Mouse (Mus musculus) forebrain, embryonic 11.5 days (tissue): ENCODE measurements around the gene Gm27021. TPM values are rescaled to one million over a fixed set of nuclear protein-coding genes. Genes with fewer than 3 reads are reported as not detected.

ENCODE experiments used
- ATAC-seq: fragments of 200-750 bp; cut with Nextera tagmentation; replicated peaks from 2 replicates; pipeline ENCODE4 v1.8.0; 2017; ENCODE audit warnings: moderate TSS enrichment; ENCODE audit not compliant: low FRiP score
- DNase-seq: peaks from one replicate; pipeline ENCODE4 v3.0.0-alpha.2; 2017; ENCODE audit warnings: low spot score
- H3K27ac ChIP-seq: fragments of 300-500 bp; sonication (generic); 2 replicates; pipeline ENCODE4 v1.5.1; 2014; ENCODE audit warnings: low read depth, low read length
- H3K27me3 ChIP-seq: fragments of 300-500 bp; sonication (generic); 2 replicates; pipeline ENCODE4 v1.6.1; 2014; ENCODE audit warnings: mild to moderate bottlenecking, low read length, mixed read lengths; ENCODE audit not compliant: control insufficient read depth, insufficient read depth
- H3K36me3 ChIP-seq: fragments of 300-500 bp; sonication (generic); 2 replicates; pipeline ENCODE4 v1.6.1; 2014; ENCODE audit warnings: mild to moderate bottlenecking, low read length, moderate library complexity, mixed read lengths; ENCODE audit not compliant: control insufficient read depth, insufficient read depth
- H3K4me1 ChIP-seq: fragments of 300-500 bp; sonication (generic); replicated peaks from 2 replicates; pipeline ENCODE4 v1.6.1; 2014; ENCODE audit warnings: low read length, mixed read lengths; ENCODE audit not compliant: control insufficient read depth, insufficient read depth
- H3K4me2 ChIP-seq: fragments of 300-500 bp; sonication (generic); 2 replicates; pipeline ENCODE4 v1.6.1; 2014; ENCODE audit warnings: low read depth, mild to moderate bottlenecking, low read length, moderate library complexity, mixed read lengths; ENCODE audit not compliant: severe bottlenecking
- H3K4me3 ChIP-seq: fragments of 300-500 bp; sonication (generic); 2 replicates; pipeline ENCODE4 v1.5.1; 2014; ENCODE audit warnings: low read depth, low read length
- H3K9ac ChIP-seq: fragments of 300-500 bp; sonication (generic); 2 replicates; pipeline ENCODE4 v1.6.1; 2014; ENCODE audit warnings: low read length
- H3K9me3 ChIP-seq: fragments of 300-500 bp; sonication (generic); 2 replicates; pipeline ENCODE4 v1.6.1; 2016; ENCODE audit warnings: low read length, mixed read lengths; ENCODE audit not compliant: control insufficient read depth
- WGBS: fragments of 180-500 bp; shearing (Covaris S2); extraction: QIAGEN DNeasy Blood & Tissue Kit; methylation state at CpG from one replicate; pipeline ENCODE4 v1.1.7; 2014; 5-methylcytosine and 5-hydroxymethylcytosine counted together
- polyA plus RNA-seq: library from polyadenylated mRNA; unstranded; fragments of >200 nt; fragmentation: Nextera tagmentation; extraction: Ambion mirVana; gene quantifications from 2 replicates; pipeline ENCODE4 v1.2.1, GENCODE M21; 2014

Gene Gm27021
- polyA plus RNA-seq, 1 experiment from 2014 or later = 3.3 TPM

DNA sequence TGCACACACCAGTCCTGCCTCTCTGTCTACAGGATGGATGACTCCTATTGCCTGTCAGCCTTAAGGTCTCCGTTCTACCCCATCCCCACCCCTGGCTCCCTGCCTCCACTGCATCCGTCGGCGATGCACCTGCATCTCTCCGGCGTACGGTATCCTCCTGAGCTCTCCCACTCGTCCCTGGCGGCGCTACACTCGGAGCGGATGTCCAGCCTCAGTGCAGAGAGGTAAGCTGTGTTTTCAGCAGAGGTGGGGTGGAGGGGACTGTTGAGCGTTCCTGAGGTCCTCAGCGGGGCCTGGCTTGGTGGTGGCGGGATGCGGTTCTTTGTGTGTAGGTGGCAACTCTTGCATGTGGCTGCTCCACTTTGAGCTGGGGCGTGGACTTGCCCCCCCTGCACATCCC lies 100.1 kb downstream of the Gm27021 start:
- Histone ChIP-seq H3K36me3 (peaks cover 20% of the 10 kb centered on the region), H3K27me3 (no peaks in the 10 kb centered on the region), H3K4me3 (no peak overlapping the region), H3K9ac (no peak overlapping the region), H3K4me1 (peaks cover 30% of the 10 kb centered on the region), H3K27ac (no peak overlapping the region), H3K4me2 (no peak overlapping the region), H3K9me3 (no peaks in the 10 kb centered on the region)
- no peak for DNase-seq
- no peak for ATAC-seq
- 98% methylated on average over 17 of the region's 17 CpGs for WGBS

DNA sequence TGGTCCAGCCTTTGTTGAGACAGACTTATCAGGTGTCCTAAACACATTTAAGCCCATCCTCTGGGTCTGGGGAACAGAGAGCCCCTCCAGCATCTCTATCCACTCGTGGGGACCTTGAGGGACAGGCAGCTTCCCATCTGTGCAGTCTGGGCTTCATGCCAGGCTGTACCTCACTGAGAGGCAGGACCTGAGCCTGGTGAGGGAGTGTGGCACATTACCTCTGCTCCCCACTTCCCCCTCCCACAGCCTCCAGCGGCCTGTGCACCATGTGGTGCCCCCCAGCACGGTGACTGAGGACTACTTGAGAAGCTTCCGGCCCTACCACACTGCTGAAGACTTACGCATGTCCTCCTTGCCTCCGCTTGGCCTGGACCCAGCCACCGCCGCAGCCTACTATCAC lies 101.2 kb downstream of the Gm27021 start:
- Histone ChIP-seq H3K4me2 (no peak overlapping the region), H3K9ac (no peak overlapping the region), H3K27ac (no peak overlapping the region), H3K9me3 (no peaks in the 10 kb centered on the region), H3K4me1 (peaks cover 40% of the 10 kb centered on the region), H3K27me3 (no peaks in the 10 kb centered on the region), H3K4me3 (no peak overlapping the region), H3K36me3 (peaks cover 16% of the 10 kb centered on the region)
- ATAC-seq (no peak), DNase-seq (no peak)
- WGBS = 91% methylated on average over 8 of the region's 8 CpGs

DNA sequence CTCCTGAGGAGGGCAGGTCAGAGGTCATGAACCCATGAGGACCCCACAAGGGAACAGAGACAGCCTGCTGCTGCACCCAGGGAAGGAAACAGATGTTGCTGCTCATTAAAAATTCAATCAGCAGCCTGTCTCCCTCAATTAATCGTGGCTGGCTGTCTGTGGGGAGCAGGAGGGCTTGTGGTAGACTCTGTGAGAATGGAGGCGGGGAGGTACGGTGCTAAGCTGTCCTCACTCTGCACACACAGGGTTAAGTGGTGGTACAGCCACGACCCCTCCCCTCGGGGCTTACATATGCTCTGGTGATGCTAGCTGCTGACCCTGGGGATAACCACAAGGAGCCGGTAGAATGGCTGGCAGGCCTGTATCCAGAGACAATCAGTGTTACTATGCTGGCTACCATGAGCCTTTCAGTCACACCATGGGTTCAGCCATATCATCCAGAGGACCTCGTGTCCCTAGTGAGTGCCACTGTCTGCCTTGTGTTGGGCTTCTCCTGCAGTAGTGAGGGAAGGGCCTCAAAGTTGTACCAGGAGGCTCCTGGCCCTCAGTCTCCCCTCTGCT lies 102.6 kb downstream of the Gm27021 start:
- H3K27ac ChIP-seq = peak overlapping the region; percentile 66
- ATAC-seq = peak; percentile 40
- H3K36me3 ChIP-seq = peaks cover 16% of the 10 kb centered on the region
- DNase-seq = no peak
- no peak overlapping the region for H3K4me3 ChIP-seq
- 9% methylated on average over 7 of the region's 7 CpGs for WGBS
- H3K27me3 ChIP-seq = no peaks in the 10 kb centered on the region
- H3K4me1 ChIP-seq = peaks cover 53% of the 10 kb centered on the region
- H3K4me2 ChIP-seq = no peak overlapping the region
- peak overlapping the region; percentile 20; the same call in 1 of the 2 replicates for H3K9ac ChIP-seq
- H3K9me3 ChIP-seq = no peaks in the 10 kb centered on the region

DNA sequence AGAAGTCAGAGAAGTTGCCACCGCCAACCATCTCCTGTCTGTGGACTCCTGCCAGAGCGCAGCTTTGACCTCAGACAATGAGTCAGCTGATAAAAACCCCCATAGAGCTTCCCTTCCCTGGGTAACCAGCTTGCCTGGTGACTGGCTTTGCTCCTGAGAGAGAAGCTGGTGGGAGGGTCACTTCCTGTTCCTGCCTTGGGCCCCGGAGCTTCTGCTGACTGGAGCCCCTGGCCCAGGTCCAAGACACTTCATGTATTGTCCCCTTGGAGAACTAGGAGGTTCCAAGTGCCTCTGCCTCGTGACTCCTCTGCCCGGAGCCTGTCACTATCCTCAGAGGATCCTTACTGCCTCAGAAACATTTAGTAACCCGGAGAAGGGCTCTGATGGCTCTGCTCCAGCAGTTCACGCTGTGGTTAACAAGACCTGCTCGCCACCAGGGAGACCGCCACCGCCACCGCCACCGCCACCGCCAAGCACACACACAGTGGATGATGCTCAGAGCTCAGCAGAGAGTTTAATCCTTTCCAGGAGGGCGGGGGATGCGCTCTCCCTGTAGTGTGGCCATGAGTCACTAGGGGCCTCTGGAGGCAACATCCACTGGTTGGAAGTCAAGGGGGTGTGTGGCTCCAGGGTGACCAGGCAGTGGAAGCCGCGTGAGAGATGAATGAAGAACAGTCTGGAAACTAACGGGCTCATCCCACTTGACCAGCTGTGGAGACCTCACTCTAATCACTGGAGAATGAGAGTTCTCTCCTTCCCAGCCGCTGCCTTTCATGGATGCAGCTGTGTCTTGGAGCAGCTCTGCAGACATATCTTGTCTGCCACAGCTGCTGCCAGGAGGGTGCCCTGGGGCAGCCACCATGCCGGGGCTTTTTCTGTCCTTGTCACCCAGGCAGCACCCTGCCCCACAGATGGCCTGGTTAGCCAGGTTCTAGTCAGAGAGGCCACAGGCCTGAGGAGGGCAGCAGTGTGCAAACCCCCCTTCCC lies 103.7 kb downstream of the Gm27021 start:
- 0 out of 2 replicates have a peak overlapping the region, but pooled peaks have one; percentile 8 for H3K4me2 ChIP-seq
- H3K4me1 ChIP-seq = peaks cover 63% of the 10 kb centered on the region
- H3K9ac ChIP-seq = peak overlapping the region; percentile 27
- no peak; the same call in 1 of the 2 replicates for ATAC-seq
- H3K4me3 ChIP-seq = no peak overlapping the region
- no peaks in the 10 kb centered on the region for H3K9me3 ChIP-seq
- WGBS = 15% methylated on average over 20 of the region's 20 CpGs
- H3K27ac ChIP-seq = peak overlapping the region; percentile 87
- DNase-seq = peak; percentile 77
- no peaks in the 10 kb centered on the region for H3K27me3 ChIP-seq
- H3K36me3 ChIP-seq = peaks cover 16% of the 10 kb centered on the region

DNA sequence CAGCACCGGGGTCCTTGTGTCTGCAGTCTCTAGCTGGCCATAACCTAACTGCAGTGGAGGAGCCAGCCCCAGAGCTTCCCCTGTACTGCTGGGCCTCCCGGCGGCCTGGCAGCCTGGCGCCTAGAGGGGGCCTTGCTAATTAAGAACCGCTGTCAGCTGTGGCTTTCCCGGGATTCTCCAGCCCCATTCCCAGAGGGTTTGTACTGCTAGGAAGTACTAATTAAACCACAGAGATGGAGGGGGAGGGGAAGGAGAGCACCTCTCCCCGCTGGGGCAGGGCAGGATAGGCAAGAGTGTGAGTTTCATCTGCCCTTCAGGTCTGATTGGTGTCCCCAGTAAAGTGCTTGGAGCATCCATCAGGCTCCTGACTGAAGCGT lies 104.5 kb downstream of the Gm27021 start:
- Histone ChIP-seq H3K4me2 (0 out of 2 replicates have a peak overlapping the region, but pooled peaks have one; percentile 18), H3K9ac (no peak overlapping the region; the same call in 1 of the 2 replicates), H3K27ac (peak overlapping the region; percentile 87), H3K27me3 (no peaks in the 10 kb centered on the region), H3K9me3 (no peaks in the 10 kb centered on the region), H3K4me3 (no peak overlapping the region), H3K36me3 (peaks cover 13% of the 10 kb centered on the region), H3K4me1 (peaks cover 72% of the 10 kb centered on the region)
- WGBS = 7% methylated on average over 8 of the region's 8 CpGs
- ATAC-seq (peak; percentile 33), DNase-seq (peak; percentile 84)

DNA sequence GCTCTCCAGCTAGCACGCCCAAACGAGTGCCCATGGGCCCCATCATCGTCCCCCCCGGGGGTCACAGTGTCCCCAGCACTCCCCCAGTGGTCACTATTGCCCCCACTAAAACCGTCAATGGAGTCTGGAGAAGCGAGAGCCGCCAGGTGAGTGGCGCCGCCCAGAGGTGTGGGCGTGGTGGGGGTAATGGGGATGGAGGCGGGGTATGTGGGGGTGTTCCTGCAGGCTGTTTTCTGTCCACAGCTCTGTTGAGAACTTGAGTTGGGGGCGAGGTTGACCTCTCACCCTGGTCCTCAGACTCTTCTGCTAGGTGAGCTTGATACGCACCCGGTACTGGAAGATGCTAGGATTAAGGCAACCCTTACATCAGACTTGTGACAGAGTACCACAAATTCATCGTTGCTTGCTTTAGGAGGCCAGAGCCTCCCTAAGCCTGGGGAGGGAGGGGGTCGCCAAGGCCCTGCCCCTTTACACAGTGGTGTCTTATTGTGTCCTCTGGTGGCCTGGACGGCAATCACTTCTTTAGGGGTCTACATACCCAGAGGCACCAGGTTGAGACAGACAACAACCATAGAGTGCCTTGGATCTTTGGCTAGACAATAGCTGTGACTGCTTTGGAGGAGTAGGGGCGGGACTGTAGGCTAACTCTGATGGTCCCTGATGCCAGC lies 105.1 kb downstream of the Gm27021 start:
- peaks cover 77% of the 10 kb centered on the region for H3K4me1 ChIP-seq
- H3K36me3 ChIP-seq = peaks cover 8% of the 10 kb centered on the region
- peak overlapping the region; percentile 37 for H3K9ac ChIP-seq
- H3K27me3 ChIP-seq = no peaks in the 10 kb centered on the region
- DNase-seq (no peak), ATAC-seq (peak; percentile 1; the same call in 1 of the 2 replicates)
- WGBS = 71% methylated on average over 18 of the region's 18 CpGs
- no peaks in the 10 kb centered on the region for H3K9me3 ChIP-seq
- no peak overlapping the region for H3K4me3 ChIP-seq
- 0 out of 2 replicates have a peak overlapping the region, but pooled peaks have one; percentile 18 for H3K4me2 ChIP-seq
- peak overlapping the region; percentile 87 for H3K27ac ChIP-seq

DNA sequence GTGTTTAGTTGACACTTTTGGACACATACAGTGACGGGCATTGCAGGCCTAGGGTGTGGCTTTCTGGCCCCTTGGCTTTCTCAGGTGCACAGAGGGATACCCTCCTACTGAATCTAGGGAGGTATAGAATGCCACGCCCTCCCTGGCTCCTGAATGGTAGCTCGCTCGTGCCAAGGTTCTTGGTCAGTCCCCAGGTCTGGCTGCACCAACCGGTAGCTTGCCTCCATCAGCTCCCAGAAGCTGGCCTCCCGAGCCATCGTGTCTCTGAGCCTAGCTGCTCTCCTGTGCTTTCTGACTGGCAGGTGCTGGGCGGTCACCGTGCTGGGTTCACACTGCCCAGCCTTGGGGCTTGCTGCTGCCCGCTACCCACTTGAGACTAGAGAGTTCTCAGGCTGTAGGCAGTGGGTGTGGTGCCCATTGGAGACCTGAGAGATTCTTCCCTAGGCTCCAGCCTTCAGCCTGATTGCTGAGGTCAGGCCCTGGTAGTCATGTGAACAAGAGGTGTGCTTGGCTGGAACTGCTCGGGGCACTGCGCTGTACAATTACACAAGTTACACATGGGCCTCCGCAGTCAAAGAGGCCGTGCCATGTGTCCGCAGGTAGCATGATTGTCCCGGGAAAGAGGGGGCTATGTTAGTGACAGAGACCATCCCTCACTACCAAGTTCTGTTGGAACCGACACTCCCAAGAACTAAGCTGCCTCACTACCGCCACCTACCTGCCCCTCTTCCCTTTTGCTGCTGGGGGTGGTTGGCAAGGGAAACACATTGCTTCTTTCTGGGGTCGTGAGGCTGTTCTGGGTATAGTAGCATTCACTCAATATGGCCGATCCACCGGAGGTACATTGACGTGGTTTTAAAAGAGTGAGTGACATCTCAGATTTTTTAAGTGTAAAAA lies 106.1 kb downstream of the Gm27021 start:
- peaks cover 87% of the 10 kb centered on the region for H3K4me1 ChIP-seq
- ATAC-seq = no peak
- H3K4me2 ChIP-seq = no peak overlapping the region
- no peak overlapping the region for H3K4me3 ChIP-seq
- WGBS = 82% methylated on average over 22 of the region's 22 CpGs
- peak overlapping the region; percentile 87; the same call in 1 of the 2 replicates for H3K27ac ChIP-seq
- DNase-seq = no peak
- no peak overlapping the region; the same call in 1 of the 2 replicates for H3K9ac ChIP-seq
- H3K27me3 ChIP-seq = no peaks in the 10 kb centered on the region
- no peaks in the 10 kb centered on the region for H3K9me3 ChIP-seq
- H3K36me3 ChIP-seq = no peaks in the 10 kb centered on the region; the same call in 1 of the 2 replicates
